Mouse (Mus musculus) sigmoid colon, adult 10 weeks (tissue): ENCODE measurements around the gene Rbm42. TPM values are rescaled to one million over a fixed set of nuclear protein-coding genes. Genes with fewer than 3 reads are reported as not detected.

Experiments used
- polyA plus RNA-seq: library from polyadenylated mRNA; stranded (reverse); fragments of 350-450 nt; fragmentation: Illumina TruSeq; extraction: RNeasy Lipid Tissue Mini Kit (QIAGEN cat#74804); gene quantifications from one replicate; pipeline ENCODE4 v1.2.3, GENCODE M21; 2014; ENCODE audit warnings: low read depth, low replicate concordance

Gene Rbm42
- polyA plus RNA-seq, result not detected

DNA sequence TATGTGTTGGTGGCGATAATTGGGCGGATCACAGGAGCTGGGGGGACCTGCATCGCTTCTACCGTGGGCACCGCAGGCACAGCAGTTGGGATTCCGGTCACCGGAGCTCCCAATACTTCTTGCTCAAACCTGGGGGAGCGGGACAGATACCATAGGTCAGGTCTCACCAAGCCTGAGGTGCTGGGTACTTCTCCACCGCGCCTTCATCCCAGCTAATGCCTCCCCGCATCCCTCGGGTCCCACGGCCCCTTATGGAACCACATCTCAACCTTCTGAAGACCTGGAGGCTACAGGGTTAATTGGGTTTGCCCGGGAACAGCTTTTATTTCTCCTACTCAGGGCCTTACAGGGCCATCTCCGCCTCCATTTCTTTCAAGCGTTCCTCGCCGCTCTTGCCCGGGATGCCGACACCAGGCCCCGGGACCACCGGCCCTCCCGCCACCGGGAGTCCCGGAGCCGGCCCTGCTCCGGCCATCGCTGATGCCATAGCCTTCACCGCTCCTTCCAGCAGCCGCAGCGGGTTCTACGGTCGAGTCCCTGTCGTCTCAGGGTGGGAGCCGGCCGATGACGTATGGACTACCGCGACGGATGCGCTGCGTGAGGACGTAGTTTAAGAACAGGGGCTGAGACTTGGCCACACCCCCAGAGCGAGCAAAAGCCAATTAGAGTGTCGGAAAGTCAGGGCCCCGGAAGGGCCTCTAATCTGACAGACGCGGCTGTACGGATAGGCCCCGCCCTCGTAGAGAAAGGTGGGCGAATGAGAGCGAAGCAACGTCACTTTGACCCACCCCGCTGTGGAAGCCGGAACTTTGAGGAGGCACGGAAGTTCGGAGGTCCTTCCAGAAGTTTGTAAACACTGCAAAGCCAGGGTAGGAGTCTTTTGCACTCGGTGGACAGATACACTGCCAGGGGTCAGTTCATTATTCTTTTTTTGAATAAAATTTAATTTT is at the start of gene Rbm42:
Gene Rbm42 (minus strand): TSS at position 727 of the 950 bp plus-strand sequence.

GRCm38 (mm10) chr7:30698589-30698988 is 48.5 kb upstream of the Rbm42 start, which contains the start of gene 2200002J24Rik:
TSS of gene 2200002J24Rik (plus strand) at chr7:30698926.

DNA sequence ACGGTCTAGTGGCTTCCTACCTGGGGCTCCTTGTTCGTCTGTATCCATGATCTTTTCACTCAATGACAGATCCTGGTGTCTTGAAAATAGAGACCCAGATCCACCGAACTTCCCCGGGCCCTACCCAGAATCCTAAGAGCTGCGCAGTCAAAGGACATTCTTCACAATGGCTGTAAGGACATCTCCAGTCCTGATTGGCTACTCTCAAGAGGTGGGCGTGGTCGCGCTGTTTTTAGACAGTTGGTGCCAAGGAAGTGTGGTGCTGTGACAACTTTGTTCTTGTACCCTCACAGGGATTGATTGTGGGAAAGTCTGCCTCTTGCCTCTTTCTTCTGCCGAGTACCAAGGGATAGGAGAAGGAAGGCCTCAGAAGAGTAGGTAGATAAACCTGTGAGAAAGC is 21.4 kb upstream of the Rbm42 start, which contains the start of gene Pmis2:
Gene Pmis2 (minus strand): TSS at position 126 of the 400 bp plus-strand sequence.

DNA sequence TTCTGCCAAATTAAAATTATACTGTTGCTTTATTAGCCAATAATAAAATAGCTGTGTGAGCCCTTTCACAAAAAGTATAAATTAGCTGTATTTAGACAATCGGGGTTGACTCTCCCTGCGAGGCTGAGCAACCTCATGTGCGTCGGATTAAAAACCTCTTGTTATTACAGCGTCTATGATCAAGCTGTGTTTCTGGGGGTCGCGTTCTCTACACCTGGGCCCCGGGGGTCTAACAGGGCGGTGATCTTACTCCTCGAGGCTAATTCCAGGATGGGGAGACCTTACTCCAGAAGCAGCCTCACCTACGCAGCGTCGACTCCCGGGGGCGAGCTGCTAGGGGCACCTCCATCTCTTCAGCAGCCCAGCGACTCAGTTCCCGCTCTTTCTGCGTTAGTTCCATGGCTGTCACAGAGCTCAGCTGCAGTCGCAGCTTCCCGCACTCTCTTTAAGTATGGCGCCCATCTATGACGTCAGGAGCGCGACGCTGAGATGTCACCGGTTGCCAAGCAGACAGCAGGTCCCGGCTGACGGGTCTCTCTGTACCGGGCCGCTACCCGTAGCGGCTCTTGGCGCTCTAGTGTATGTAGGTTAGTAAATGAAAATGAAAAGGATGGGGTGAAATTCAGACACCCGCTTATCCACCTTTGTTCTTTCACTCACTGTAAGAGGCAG is 14.5 kb upstream of the Rbm42 start, which contains the start of gene Haus5:
Gene Haus5 (minus strand): TSS at position 466 of the 672 bp plus-strand sequence.

DNA sequence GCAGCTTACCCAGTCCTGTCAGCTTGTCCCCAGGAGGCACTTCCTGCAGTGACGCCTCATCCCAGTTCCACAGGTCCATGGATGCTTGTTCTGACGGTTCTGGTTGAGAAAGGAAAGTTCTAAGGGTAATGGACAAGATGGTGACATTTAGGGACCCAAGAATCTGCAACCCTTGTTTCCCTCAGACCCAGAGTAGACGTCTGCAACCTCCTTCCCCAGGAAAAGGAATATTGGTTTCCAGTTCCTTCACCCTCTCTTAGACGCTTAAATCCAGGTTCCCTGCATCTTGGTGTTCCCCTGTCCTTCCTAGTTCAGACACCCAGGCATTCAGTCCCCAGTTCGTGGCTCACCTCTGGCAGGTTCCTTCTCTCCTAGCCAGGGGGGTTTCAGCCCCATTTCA is 14.4 kb downstream of the Rbm42 start, which contains the start of gene Etv2:
Gene Etv2 (minus strand): TSS at position 101 of the 400 bp plus-strand sequence.

GRCm38 (mm10) chr7:30625530-30626384 is 24.4 kb downstream of the Rbm42 start, which contains the start of gene Cox6b1:
TSS of gene Cox6b1 (minus strand) at chr7:30626151.

GRCm38 (mm10) chr7:30612654-30613402 is 37.3 kb downstream of the Rbm42 start, which contains the start of gene Upk1a:
TSS of gene Upk1a (minus strand) at chr7:30612847.

DNA sequence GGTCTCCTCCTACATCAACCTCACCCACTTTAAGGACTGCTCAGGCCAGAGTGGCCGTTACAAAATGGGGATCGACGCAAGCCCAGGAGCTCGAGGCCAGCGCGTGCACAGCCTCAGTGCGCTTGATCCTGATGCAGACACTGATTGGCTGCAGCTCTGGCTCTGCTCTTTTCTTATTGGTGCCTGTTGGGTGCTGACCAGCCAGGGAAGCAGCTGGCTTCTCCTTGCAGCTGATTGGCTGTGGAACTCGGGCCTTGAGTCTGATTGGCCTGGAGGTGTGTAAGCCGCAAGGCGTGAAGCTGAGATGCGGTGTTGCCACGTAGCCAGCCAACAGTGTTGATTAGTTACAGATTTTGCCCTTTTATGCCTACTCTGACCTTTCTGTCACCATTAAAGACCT is 51.3 kb downstream of the Rbm42 start, which contains the start of gene Zbtb32:
Gene Zbtb32 (minus strand): TSS at position 124 of the 400 bp plus-strand sequence.

Other genes with a start within 250 kb of the Rbm42 start
- 2.4 TPM for gene Tyrobp, start 236.6 kb downstream of the Rbm42 start, polyA plus RNA-seq
- gene Hcst, start 230.5 kb downstream of the Rbm42 start, polyA plus RNA-seq, result not detected
- gene Nfkbid, start 228.6 kb downstream of the Rbm42 start, polyA plus RNA-seq, result 1.4 TPM
- gene Aplp1, start 204.8 kb downstream of the Rbm42 start, polyA plus RNA-seq, result 3.2 TPM
- gene Kirrel2, start 192.6 kb downstream of the Rbm42 start, polyA plus RNA-seq, result not detected
- not detected for gene Nphs1, start 192.0 kb downstream of the Rbm42 start, polyA plus RNA-seq
- not detected for gene Prodh2, start 156.7 kb downstream of the Rbm42 start, polyA plus RNA-seq
- 0.54 TPM for gene Arhgap33, start 115.3 kb downstream of the Rbm42 start, polyA plus RNA-seq
- gene Hspb6, start 98.1 kb downstream of the Rbm42 start, polyA plus RNA-seq, result 35.6 TPM
- 2.2 TPM for gene Proser3, start 98.0 kb downstream of the Rbm42 start, polyA plus RNA-seq
- 3.1 TPM for gene Lin37, start 90.5 kb downstream of the Rbm42 start, polyA plus RNA-seq
- gene U2af1l4, start 87.0 kb downstream of the Rbm42 start, polyA plus RNA-seq, result 9.0 TPM
- 6.2 TPM for gene Gm49396, start 87.0 kb downstream of the Rbm42 start, polyA plus RNA-seq
- 28.7 TPM for gene Psenen, start 86.7 kb downstream of the Rbm42 start, polyA plus RNA-seq
- gene Igflr1, start 84.9 kb downstream of the Rbm42 start, polyA plus RNA-seq, result not detected
- gene Kmt2b, start 61.6 kb downstream of the Rbm42 start, polyA plus RNA-seq, result 9.5 TPM
- gene Zbtb32, start 51.4 kb downstream of the Rbm42 start, polyA plus RNA-seq, result not detected
- gene Upk1a, start 37.5 kb downstream of the Rbm42 start, polyA plus RNA-seq, result not detected
- gene Cox6b1, start 24.2 kb downstream of the Rbm42 start, polyA plus RNA-seq, result 1,311 TPM
- not detected for gene Etv2, start 14.5 kb downstream of the Rbm42 start, polyA plus RNA-seq
- gene Haus5, start 14.7 kb upstream of the Rbm42 start, polyA plus RNA-seq, result 3.0 TPM
- not detected for gene Pmis2, start 21.3 kb upstream of the Rbm42 start, polyA plus RNA-seq
- gene 2200002J24Rik, start 48.6 kb upstream of the Rbm42 start, polyA plus RNA-seq, result not detected
- not detected for gene Atp4a, start 61.9 kb upstream of the Rbm42 start, polyA plus RNA-seq
- 7.3 TPM for gene Tmem147, start 79.2 kb upstream of the Rbm42 start, polyA plus RNA-seq
- not detected for gene Gapdhs, start 93.4 kb upstream of the Rbm42 start, polyA plus RNA-seq
- 0.69 TPM for gene Sbsn, start 101.2 kb upstream of the Rbm42 start, polyA plus RNA-seq
- gene Dmkn, start 113.4 kb upstream of the Rbm42 start, polyA plus RNA-seq, result 2.5 TPM
- gene Krtdap, start 137.6 kb upstream of the Rbm42 start, polyA plus RNA-seq, result not detected
- 11.9 TPM for gene Ffar2, start 173.5 kb upstream of the Rbm42 start, polyA plus RNA-seq
- gene Ffar3, start 205.9 kb upstream of the Rbm42 start, polyA plus RNA-seq, result not detected
- 0.91 TPM for gene Ffar1, start 211.2 kb upstream of the Rbm42 start, polyA plus RNA-seq
- gene Cd22, start 230.0 kb upstream of the Rbm42 start, polyA plus RNA-seq, result 9.5 TPM